Mouse (Mus musculus) intestine, embryonic 14.5 days (tissue): ENCODE data around the gene Ust. TPM values are rescaled to one million over a fixed set of nuclear protein-coding genes. Genes with fewer than 3 reads are reported as not detected.

Source experiments
- ATAC-seq: fragments of 200-750 bp; cut with Nextera tagmentation; replicated peaks from 2 replicates; pipeline ENCODE4 v1.8.0; 2017; ENCODE audit warnings: low read depth, moderate number of reproducible peaks, moderate TSS enrichment, moderate library complexity; ENCODE audit not compliant: low FRiP score, low TSS enrichment
- DNase-seq: peaks from one replicate; pipeline ENCODE4 v3.0.0-alpha.2; 2018; ENCODE audit warnings: low spot score
- H3K27ac ChIP-seq: fragments of 300-500 bp; sonication (generic); 2 replicates; pipeline ENCODE4 v1.5.1; 2014; ENCODE audit warnings: low read depth, mild to moderate bottlenecking, control low read depth
- H3K27me3 ChIP-seq: fragments of 300-500 bp; sonication (generic); replicated peaks from 2 replicates; pipeline ENCODE4 v1.6.1; 2014; ENCODE audit warnings: low read length, control low read depth; ENCODE audit not compliant: control insufficient read depth, insufficient read depth
- H3K36me3 ChIP-seq: fragments of 300-500 bp; sonication (generic); 2 replicates; pipeline ENCODE4 v1.6.1; 2014; ENCODE audit warnings: low read length, control low read depth; ENCODE audit not compliant: control insufficient read depth, insufficient read depth
- H3K4me1 ChIP-seq: fragments of 300-500 bp; sonication (generic); replicated peaks from 2 replicates; pipeline ENCODE4 v1.6.1; 2014; ENCODE audit warnings: low read length, control low read depth, mixed read lengths; ENCODE audit not compliant: control insufficient read depth, insufficient read depth
- H3K4me2 ChIP-seq: fragments of 300-500 bp; sonication (generic); 2 replicates; pipeline ENCODE4 v1.6.1; 2014; ENCODE audit warnings: low read length
- H3K4me3 ChIP-seq: fragments of 300-500 bp; sonication (generic); 2 replicates; pipeline ENCODE4 v1.5.1; 2014; ENCODE audit warnings: low read depth, low read length, control low read depth, mixed read lengths
- H3K9ac ChIP-seq: fragments of 300-500 bp; sonication (generic); 2 replicates; pipeline ENCODE4 v1.6.1; 2014; ENCODE audit warnings: mild to moderate bottlenecking, low read length
- H3K9me3 ChIP-seq: fragments of 300-500 bp; sonication (generic); 2 replicates; pipeline ENCODE4 v1.6.1; 2016; ENCODE audit warnings: low read length, control low read depth; ENCODE audit not compliant: control insufficient read depth
- WGBS: fragments of 180-500 bp; shearing (Covaris S2); extraction: QIAGEN DNeasy Blood & Tissue Kit; methylation state at CpG from one replicate; pipeline ENCODE4 v1.1.7; 2014; 5-methylcytosine and 5-hydroxymethylcytosine counted together
- polyA plus RNA-seq: library from polyadenylated mRNA; unstranded; fragments of >200 nt; fragmentation: Nextera tagmentation; extraction: Ambion mirVana; gene quantifications from 2 replicates; pipeline ENCODE4 v1.2.1, GENCODE M21; 2014

Gene Ust
- polyA plus RNA-seq, 1 experiment from 2014 or later: 4.8 TPM

DNA sequence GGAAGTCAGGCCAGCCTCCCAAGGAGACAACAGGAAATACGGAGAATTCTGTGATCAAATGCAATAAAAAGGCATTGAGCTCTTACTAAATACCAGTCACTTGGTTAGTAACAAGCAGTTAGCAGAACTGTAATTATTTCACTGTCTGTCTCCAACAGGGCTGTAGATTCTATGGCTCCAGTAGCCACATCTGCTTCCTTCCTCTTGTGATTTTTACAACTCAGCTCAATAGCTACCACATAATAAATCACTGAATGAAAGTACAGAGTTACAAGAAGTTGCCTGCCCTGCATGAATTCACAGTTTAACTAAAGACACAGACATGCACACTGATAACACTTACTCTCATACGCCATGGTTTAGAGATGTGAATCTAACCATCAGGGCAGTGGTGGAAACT is 176.1 kb downstream of the Ust start:
- DNase-seq: no peak
- WGBS: 81% methylated on average over 2 of the region's 2 CpGs
- H3K27ac ChIP-seq: no peak overlapping the region
- no peaks in the 10 kb centered on the region for H3K27me3 ChIP-seq
- no peak overlapping the region for H3K4me2 ChIP-seq
- H3K9me3 ChIP-seq: no peaks in the 10 kb centered on the region
- no peak for ATAC-seq
- H3K4me3 ChIP-seq: no peak overlapping the region
- no peaks in the 10 kb centered on the region for H3K36me3 ChIP-seq
- no peaks in the 10 kb centered on the region for H3K4me1 ChIP-seq
- no peak overlapping the region for H3K9ac ChIP-seq

DNA sequence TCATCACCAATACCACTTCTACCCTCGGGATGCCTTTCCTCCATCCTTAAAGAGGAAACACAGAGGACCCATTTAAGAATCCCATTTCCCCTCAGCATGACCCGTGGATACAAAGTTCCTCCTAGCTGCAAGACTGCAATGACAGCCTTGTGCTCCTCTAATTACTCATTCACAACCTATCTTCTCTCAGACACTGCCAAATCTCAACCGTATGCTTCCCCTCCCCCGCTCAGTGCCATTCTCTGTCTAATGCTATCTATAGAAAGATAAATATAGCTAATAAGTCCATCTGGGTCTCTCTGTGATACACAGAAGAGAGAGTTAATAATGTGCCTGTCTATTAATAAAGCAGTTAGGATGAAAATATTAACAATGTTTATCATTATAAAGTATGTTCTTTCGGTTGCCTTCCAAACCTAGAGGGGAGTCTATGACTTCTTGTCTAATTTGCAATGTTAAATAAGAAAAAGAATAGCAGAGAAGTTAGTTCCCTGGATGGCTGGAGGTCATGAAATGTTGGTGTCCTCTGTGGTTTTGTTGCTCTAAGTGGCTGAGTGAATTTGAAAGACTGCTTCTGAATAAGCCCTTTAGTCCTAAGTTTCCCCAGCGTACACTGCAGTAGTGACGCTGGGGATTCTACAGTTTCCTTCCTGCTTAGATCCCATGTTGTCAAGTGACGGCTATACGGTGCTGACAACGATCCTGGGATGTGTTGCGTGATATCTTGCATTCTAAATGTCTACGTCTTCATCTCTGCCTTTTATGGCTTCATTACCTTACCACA is 178.8 kb downstream of the Ust start:
- Histone ChIP-seq H3K9me3 (no peaks in the 10 kb centered on the region), H3K4me2 (no peak overlapping the region), H3K36me3 (no peaks in the 10 kb centered on the region), H3K27me3 (no peaks in the 10 kb centered on the region), H3K9ac (no peak overlapping the region), H3K27ac (no peak overlapping the region), H3K4me3 (no peak overlapping the region), H3K4me1 (no peaks in the 10 kb centered on the region)
- 79% methylated on average over 12 of the region's 12 CpGs for WGBS
- ATAC-seq: no peak
- no peak for DNase-seq

DNA sequence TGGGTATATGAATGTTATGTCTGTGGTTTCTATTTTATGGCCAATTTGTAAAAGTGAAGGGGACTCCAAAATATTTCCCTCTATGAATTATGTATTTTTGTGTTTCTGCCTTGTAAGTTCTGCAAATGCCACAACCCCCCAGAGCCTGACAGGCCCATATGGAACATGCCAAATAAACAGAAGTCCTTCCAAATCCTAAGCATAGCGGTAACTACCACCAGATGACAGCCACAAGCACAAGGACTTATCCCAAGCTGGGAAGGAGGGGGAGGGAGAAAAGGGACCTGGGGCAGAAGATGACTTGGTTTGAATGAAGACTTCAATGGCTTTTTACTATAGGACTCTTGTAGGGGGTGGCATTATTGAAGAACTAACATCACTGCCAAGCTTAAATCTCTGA is 182.0 kb downstream of the Ust start:
- H3K4me3 ChIP-seq: no peak overlapping the region
- no peaks in the 10 kb centered on the region for H3K27me3 ChIP-seq
- H3K9ac ChIP-seq: no peak overlapping the region
- DNase-seq (no peak), ATAC-seq (no peak)
- H3K4me1 ChIP-seq: no peaks in the 10 kb centered on the region
- H3K9me3 ChIP-seq: no peaks in the 10 kb centered on the region
- 65% methylated on average over 1 of the region's 1 CpGs for WGBS
- no peak overlapping the region for H3K4me2 ChIP-seq
- H3K27ac ChIP-seq: no peak overlapping the region
- no peaks in the 10 kb centered on the region for H3K36me3 ChIP-seq

DNA sequence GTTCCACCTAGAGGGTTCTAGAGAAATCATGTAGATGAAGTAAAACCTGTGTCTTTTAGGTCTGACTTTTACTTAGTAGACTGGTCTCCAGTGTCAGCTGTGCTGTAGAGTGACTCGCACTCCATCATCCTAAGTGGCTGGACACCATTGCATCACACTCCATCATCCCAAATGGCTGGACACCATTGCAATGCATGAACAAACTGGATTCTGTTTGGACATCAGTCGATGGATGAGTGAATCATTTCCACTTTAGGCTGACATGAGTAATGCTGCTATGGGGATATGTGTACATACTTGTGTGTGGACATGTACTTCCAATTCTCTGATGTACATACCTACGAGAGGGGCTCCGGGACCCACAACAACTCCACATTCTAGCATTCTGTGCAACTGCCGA is 187.7 kb downstream of the Ust start:
- Histone ChIP-seq H3K27ac (no peak overlapping the region), H3K36me3 (no peaks in the 10 kb centered on the region), H3K9ac (no peak overlapping the region), H3K4me2 (no peak overlapping the region), H3K4me1 (no peaks in the 10 kb centered on the region), H3K9me3 (no peaks in the 10 kb centered on the region), H3K4me3 (no peak overlapping the region), H3K27me3 (no peaks in the 10 kb centered on the region)
- WGBS: 83% methylated on average over 5 of the region's 5 CpGs
- DNase-seq: no peak
- ATAC-seq: no peak

DNA sequence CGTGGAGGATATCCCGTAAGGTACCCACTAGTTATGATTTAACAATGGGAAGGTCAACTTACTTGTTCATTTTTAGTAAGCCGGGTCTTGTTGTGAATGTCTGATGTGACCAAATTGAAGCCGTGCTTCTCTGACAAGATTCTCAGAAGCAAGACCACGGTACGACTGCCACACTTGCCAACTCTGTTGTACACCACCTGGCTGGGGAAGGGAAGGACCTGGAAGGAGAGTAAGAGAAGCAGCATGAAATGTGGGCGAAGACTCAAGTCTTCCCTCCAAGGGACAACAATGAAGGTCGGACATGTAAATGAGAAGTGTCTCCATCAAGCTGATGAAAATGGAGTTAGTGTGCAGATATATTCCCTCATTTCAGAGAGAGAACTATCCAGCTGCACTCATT is 188.6 kb downstream of the Ust start:
- no peak for ATAC-seq
- no peaks in the 10 kb centered on the region for H3K4me1 ChIP-seq
- H3K27ac ChIP-seq: no peak overlapping the region
- no peaks in the 10 kb centered on the region for H3K27me3 ChIP-seq
- no peak overlapping the region for H3K9ac ChIP-seq
- H3K4me3 ChIP-seq: no peak overlapping the region
- H3K36me3 ChIP-seq: no peaks in the 10 kb centered on the region
- no peak for DNase-seq
- no peak overlapping the region for H3K4me2 ChIP-seq
- 88% methylated on average over 8 of the region's 8 CpGs for WGBS
- H3K9me3 ChIP-seq: no peaks in the 10 kb centered on the region

DNA sequence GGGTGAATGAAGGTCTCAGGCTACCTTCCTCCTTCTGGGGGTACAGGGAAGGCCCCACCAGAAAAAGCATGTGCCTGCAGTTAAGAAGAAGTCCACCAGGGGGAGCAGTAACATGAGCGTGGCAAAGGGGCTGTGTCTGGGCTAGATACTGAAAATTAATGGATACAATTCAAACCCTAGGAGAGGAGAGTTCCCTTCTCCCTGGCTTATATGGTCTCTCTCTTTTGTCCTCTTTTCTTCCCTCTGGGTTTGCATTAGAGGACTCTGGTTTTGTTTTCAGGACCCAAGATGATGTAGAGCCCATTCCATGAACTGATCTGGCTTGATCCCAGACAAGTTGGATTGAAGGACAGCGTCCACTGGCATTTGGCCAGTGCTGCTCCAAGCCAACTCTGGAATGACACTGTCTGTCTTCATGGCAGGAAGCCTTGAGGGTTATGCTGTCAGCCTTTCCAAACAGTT is 195.3 kb downstream of the Ust start:
- ATAC-seq: no peak
- Histone ChIP-seq H3K9me3 (no peaks in the 10 kb centered on the region), H3K36me3 (no peaks in the 10 kb centered on the region), H3K9ac (no peak overlapping the region), H3K4me3 (no peak overlapping the region), H3K4me2 (no peak overlapping the region), H3K4me1 (no peaks in the 10 kb centered on the region), H3K27me3 (no peaks in the 10 kb centered on the region), H3K27ac (no peak overlapping the region)
- peak; percentile 78 for DNase-seq
- 39% methylated on average over 2 of the region's 2 CpGs for WGBS

DNA sequence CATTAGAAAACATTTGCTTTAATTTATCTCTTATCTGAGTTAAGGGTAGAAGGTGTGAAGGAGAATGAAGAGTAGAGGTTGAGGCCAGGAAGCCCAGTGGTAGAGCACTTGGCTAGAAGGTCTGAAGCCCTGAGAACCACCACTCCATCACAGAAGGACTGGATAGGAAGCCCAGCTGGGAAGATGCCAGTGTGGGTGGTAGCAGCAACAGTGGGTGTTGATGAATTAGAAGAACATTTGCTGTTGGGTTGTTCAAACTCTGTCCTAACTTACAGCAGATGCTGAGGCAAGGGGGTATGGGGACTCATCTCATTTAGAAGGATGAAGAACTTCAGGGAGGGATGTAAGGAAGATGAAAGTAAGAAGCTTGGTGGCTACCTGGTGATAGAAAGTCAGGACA is 197.9 kb downstream of the Ust start:
- ATAC-seq (no peak), DNase-seq (no peak)
- Histone ChIP-seq H3K4me2 (no peak overlapping the region), H3K9ac (no peak overlapping the region), H3K9me3 (no peaks in the 10 kb centered on the region), H3K4me3 (no peak overlapping the region), H3K27me3 (no peaks in the 10 kb centered on the region), H3K4me1 (no peaks in the 10 kb centered on the region), H3K27ac (no peak overlapping the region), H3K36me3 (no peaks in the 10 kb centered on the region)

DNA sequence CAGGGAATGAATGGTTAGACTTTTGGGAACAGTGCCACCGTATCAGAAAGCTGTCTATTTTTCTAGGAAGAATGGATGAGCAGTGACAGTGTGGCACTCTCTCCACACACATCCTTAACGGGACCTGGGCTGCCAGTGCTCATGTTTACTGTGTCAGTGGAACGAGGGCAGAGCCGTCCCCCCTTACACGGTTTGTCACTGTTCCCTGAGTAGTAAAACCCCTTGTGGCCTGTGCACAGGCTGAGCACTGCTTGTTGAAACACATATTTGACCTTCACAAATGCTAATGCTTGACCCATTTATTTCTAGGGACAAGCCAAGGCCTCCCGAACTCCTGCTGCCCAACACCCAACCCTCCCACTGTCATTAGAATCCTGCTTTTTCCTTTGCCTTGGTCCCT is 209.2 kb downstream of the Ust start:
- Histone ChIP-seq H3K9ac (no peak overlapping the region), H3K4me3 (no peak overlapping the region), H3K36me3 (no peaks in the 10 kb centered on the region), H3K27me3 (no peaks in the 10 kb centered on the region), H3K9me3 (no peaks in the 10 kb centered on the region), H3K4me2 (no peak overlapping the region), H3K27ac (no peak overlapping the region), H3K4me1 (no peaks in the 10 kb centered on the region)
- WGBS: 61% methylated on average over 6 of the region's 6 CpGs
- DNase-seq: no peak
- ATAC-seq: no peak

DNA sequence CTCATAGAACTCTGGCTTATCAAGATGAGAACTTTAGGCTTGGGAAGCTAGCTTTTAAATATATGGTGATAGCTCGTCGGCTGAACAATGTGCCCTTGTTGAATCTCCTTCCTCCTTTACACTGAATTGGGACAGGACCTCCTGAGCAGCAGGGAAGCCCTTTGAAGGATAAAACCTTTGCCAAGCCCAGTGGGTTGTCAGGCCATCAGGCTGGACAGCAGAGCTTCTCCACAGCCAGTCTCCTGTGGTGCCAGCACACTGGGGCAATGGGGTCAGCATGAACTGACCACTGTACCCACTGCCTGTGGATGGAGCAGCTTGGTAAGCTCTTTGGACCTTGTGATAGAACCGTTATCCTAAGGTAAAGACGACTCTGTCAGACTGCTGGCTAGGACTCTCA is 214.4 kb downstream of the Ust start:
- ATAC-seq (no peak), DNase-seq (no peak)
- Histone ChIP-seq H3K27me3 (no peaks in the 10 kb centered on the region), H3K4me3 (no peak overlapping the region), H3K9ac (no peak overlapping the region), H3K36me3 (no peaks in the 10 kb centered on the region), H3K27ac (no peak overlapping the region), H3K4me1 (no peaks in the 10 kb centered on the region), H3K4me2 (no peak overlapping the region), H3K9me3 (no peaks in the 10 kb centered on the region)
- 82% methylated on average over 4 of the region's 4 CpGs for WGBS
